Mouse (Mus musculus): ENCODE measurements around the gene Rab3b.

GRCm38 (mm10) chr4:108915101-108915500 is 36.2 kb downstream of the Rab3b start:
- TF ChIP-seq CTCF (IDR thresholded peaks at IDR 0.05): no peak
- TF ChIP-seq POLR2A (IDR thresholded peaks at IDR 0.05; ENCODE audit: insufficient read depth, low read depth, low read length): no peak
